Comparison of ENCODE assay signal across 8 mouse cellular contexts in the genomic region with DNA sequence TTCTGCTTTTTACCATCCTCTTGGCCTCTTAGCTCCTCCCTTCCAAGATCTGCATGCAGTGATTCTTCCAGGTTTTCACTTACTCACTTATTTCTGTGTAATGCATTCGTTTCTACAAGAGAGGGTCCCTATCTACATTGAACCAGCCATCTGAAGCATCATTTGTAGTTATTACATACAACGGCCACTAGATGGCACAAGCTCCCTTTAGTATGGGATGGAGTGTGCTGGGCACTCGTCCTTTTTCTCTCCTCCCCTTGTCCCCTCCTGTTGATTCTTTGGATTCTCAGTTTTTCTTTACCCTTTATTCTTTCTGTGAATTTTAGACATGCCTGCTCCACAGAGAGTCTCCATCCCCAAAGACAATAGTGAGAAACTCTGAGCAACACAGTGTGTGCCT. TPM values are rescaled to one million over a fixed set of nuclear protein-coding genes. Genes with fewer than 3 reads are reported as not detected.
DNase-seq lines count a peak whose midpoint lies in the region; ATAC-seq and TF ChIP-seq lines count a peak whose summit lies in the region.
"Had no signal": no experiment of that assay in that cellular context is flagged by ENCODE, and none has a peak within 500 bp of the region (broad histone marks: within the 10 kb centered on the region; RNA-seq: fewer than 3 reads in every experiment).

No protein-coding gene starts in this region.

- no peak overlapping the region for H3K9ac ChIP-seq in hindbrain, embryonic 14.5 days
- H3K9ac ChIP-seq in liver, postnatal 0 days (replicated peaks), result no peak overlapping the region

- H3K36me3 ChIP-seq in hindbrain, embryonic 14.5 days (replicated peaks; ENCODE audit: control insufficient read depth, insufficient read depth), result no peaks in the 10 kb centered on the region
- H3K36me3 ChIP-seq in liver, postnatal 0 days (replicated peaks; ENCODE audit: insufficient read depth, low read length), result no peaks in the 10 kb centered on the region

- intact Hi-C loops in left cerebral cortex, postnatal 10 days (cut with DNase I), result loop anchor here (1.0 to 10.0 kb wide), 2 partner anchors 121 to 344 kb away; no protein-coding TSS in a partner anchor

- no peak overlapping the region for H3K4me2 ChIP-seq in hindbrain, embryonic 14.5 days (replicated peaks)
- no peak overlapping the region for H3K4me2 ChIP-seq in liver, postnatal 0 days (ENCODE audit: low read depth, low read length)

- no peaks in the 10 kb centered on the region for H3K4me1 ChIP-seq in hindbrain, embryonic 14.5 days (replicated peaks; ENCODE audit: control insufficient read depth, insufficient read depth, low read length)
- no peaks in the 10 kb centered on the region for H3K4me1 ChIP-seq in liver, postnatal 0 days (ENCODE audit: insufficient read depth)

- no peak overlapping the region for H3K4me3 ChIP-seq in hindbrain, embryonic 14.5 days (replicated peaks; ENCODE audit: low read length)
- H3K4me3 ChIP-seq in liver, postnatal 0 days (ENCODE audit: low read depth, low read length), result no peak overlapping the region
- H3K4me3 ChIP-seq: myocyte had no signal

- ATAC-seq in hindbrain, embryonic 14.5 days (ENCODE audit: low FRiP score), result peak; percentile 64; the same call in 1 of the 2 replicates
- no peak for ATAC-seq in liver, postnatal 0 days

- 6% methylated on average over 3 of the region's 3 CpGs for WGBS in hindbrain, embryonic 14.5 days
- 6% methylated on average over 3 of the region's 3 CpGs for WGBS in liver, postnatal 0 days (ENCODE audit: insufficient replicate concordance)

- no peak for TF ChIP-seq EP300 in liver, postnatal 0 days (IDR thresholded peaks at IDR 0.05; ENCODE audit: low read depth)

- H3K27ac ChIP-seq in hindbrain, embryonic 14.5 days, result no peak overlapping the region
- no peak overlapping the region for H3K27ac ChIP-seq in liver, postnatal 0 days (ENCODE audit: low read depth)

- peak; percentile 34 to 41 for DNase-seq in left cerebral cortex, postnatal 10 days (ENCODE audit: extremely low spot score in 1 of 2, low spot score in 2 of 2)
- DNase-seq in left cerebral cortex, adult 8-10 months (ENCODE audit: low spot score in 2 of 2), result no peak
- DNase-seq in Muller cell, postnatal 12 days (ENCODE audit: inconsistent ontology term), result peak; percentile 42
- peak; percentile 82 for DNase-seq in embryo, embryonic 10 days (ENCODE audit: low spot score)
- DNase-seq in hindbrain, embryonic 14.5 days (ENCODE audit: low spot score), result peak; percentile 86
- peak; percentile 41 for DNase-seq in liver, postnatal 0 days
- peak; percentile 79 for DNase-seq in retina, embryonic 14.5 days (ENCODE audit: low spot score)

- no peaks in the 10 kb centered on the region for H3K27me3 ChIP-seq in hindbrain, embryonic 14.5 days (ENCODE audit: control insufficient read depth, insufficient read depth, low read length)
- no peaks in the 10 kb centered on the region for H3K27me3 ChIP-seq in liver, postnatal 0 days (ENCODE audit: insufficient read depth, low read length)

- peak; percentile 90 for TF ChIP-seq CTCF in liver, postnatal 0 days (IDR thresholded peaks at IDR 0.05; ENCODE audit: low read depth)

- no peaks in the 10 kb centered on the region for H3K9me3 ChIP-seq in hindbrain, embryonic 14.5 days (ENCODE audit: control insufficient read depth, low read length)
- no peaks in the 10 kb centered on the region for H3K9me3 ChIP-seq in liver, postnatal 0 days (ENCODE audit: low read length)

RNA-seq across cellular contexts. Expression of a gene that starts 15.8 kb away (rescaled TPM):
- 100 to 1,000 TPM; 180 to 198 TPM for total RNA-seq in left cerebral cortex, postnatal 10 days (2021)
- total RNA-seq in left cerebral cortex, adult 8-10 months (2022), result 100 to 1,000 TPM; 196 to 227 (median 211) TPM
- polyA plus RNA-seq in hindbrain, embryonic 14.5 days (2014; fragmentation: Nextera tagmentation; extraction: Ambion mirVana), result 20.0 and 23.9 TPM in 2 replicates
- polyA plus RNA-seq in liver, postnatal 0 days (2015; fragmentation: Nextera tagmentation; extraction: Ambion mirVana), result 0.06 and 0.13 TPM in 2 replicates
- polyA plus RNA-seq: myocyte had no signal

Comparison
In these comparisons a context has a peak if more than half of its experiments do, and no peak if none do; other contexts are left out.
1. DNase-seq: peak in left cerebral cortex, postnatal 10 days (2 of 2), Muller cell, postnatal 12 days (single experiment), embryo, embryonic 10 days (single experiment), hindbrain, embryonic 14.5 days (single experiment), liver, postnatal 0 days (single experiment) and retina, embryonic 14.5 days (single experiment); none in left cerebral cortex, adult 8-10 months (0 of 2).